Mouse (Mus musculus): Measurements from ENCODE around the gene Eng. TPM values are rescaled to one million over a fixed set of nuclear protein-coding genes. Genes with fewer than 3 reads are reported as not detected.
A peak's percentile ranks its signal among the peaks of the same experiment; 100 is the strongest.

The Eng gene
- polyA plus RNA-seq, 1 experiment from 2014 or later = 33.0 TPM

DNA sequence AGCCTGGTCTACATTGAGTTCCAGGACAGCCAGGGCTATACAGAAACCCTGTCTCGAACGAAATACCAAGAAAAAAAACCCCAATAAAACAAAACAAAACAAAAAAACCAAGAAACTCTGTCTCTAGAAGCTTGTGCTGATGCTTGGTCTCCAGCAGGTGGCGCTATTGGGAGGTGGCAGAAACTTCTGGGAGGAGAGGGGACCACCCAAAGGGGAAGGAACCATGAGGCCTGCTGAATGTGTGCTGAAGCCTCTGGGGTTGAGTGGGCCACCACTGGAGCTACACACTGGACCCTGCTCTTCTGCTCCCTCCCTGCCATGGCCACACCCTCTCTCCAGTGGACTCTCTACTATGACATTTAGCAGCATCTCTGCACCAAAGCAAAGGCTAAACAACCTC lies 62.2 kb downstream of the Eng start:
- H3K27ac ChIP-seq = no peak overlapping the region
- no peaks in the 10 kb centered on the region for H3K9me3 ChIP-seq
- H3K4me2 ChIP-seq (replicated peaks) = no peak overlapping the region
- no peak for ATAC-seq (ENCODE audit: low FRiP score, low read depth)
- 40% methylated on average over 3 of the region's 3 CpGs for WGBS
- H3K9ac ChIP-seq = no peak overlapping the region
- no peak overlapping the region for H3K4me3 ChIP-seq
- H3K36me3 ChIP-seq = peaks cover 70% of the 10 kb centered on the region
- no peaks in the 10 kb centered on the region for H3K27me3 ChIP-seq (replicated peaks)
- H3K4me1 ChIP-seq = peaks cover 12% of the 10 kb centered on the region

- Histone ChIP-seq H3K4me3 (no peak overlapping the region), H3K36me3 (peaks cover 61% of the 10 kb centered on the region), H3K9ac (no peak overlapping the region), H3K4me2 (replicated peaks) (no peak overlapping the region), H3K9me3 (no peaks in the 10 kb centered on the region), H3K27ac (no peak overlapping the region), H3K4me1 (peaks cover 22% of the 10 kb centered on the region), H3K27me3 (replicated peaks) (no peaks in the 10 kb centered on the region)
- no peak for ATAC-seq (ENCODE audit: low FRiP score, low read depth)
- WGBS = 94% methylated on average over 20 of the region's 20 CpGs
Measured at GRCm38 (mm10) chr2:32709521-32710137, 63.2 kb downstream of the Eng start.

GRCm38 (mm10) chr2:32710425-32710824 lies 64.0 kb downstream of the Eng start:
- H3K4me1 ChIP-seq = peaks cover 24% of the 10 kb centered on the region
- 87% methylated on average over 5 of the region's 5 CpGs for WGBS
- no peaks in the 10 kb centered on the region for H3K9me3 ChIP-seq
- ATAC-seq (ENCODE audit: low FRiP score, low read depth) = no peak
- H3K27ac ChIP-seq = no peak overlapping the region
- H3K4me3 ChIP-seq = no peak overlapping the region
- peaks cover 53% of the 10 kb centered on the region for H3K36me3 ChIP-seq
- H3K27me3 ChIP-seq (replicated peaks) = no peaks in the 10 kb centered on the region
- no peak overlapping the region for H3K4me2 ChIP-seq (replicated peaks)
- H3K9ac ChIP-seq = no peak overlapping the region

DNA sequence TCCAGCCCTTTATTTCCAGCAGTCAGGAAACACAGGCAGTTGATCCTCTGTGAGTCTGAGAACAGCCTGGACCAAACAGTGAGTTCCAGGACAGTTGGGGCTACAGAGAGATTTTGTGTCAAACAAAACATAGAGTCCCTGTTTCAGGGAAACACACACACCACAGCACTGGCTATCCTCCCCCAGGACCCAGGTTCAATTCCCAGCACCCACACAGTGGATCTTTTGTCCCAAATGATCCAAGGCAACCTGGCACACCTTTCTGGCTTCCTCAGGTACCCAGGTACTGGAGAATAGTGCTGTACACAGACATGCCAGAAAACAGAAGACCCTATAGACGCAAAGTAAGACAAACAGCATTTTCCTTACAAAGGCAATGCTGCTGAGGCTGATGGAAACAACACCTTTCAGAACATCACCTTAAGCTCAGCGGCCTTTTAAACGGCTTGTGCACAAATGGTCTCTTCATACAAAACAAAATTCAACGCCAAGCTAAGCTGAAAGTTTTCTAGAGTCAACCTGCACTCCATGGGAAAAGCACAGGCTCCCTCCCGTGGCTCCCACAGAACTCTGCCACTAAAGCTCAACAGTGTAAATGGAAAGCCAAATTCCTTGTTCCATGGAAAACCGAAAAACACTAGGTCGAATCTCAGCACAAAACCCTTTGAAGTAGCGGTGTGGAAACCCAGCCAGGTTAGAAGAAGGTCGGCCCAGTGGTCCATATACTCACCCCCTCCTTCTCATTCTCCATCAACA lies 65.1 kb downstream of the Eng start:
- Histone ChIP-seq H3K27ac (no peak overlapping the region), H3K9me3 (no peaks in the 10 kb centered on the region), H3K9ac (peak overlapping the region; percentile 90), H3K36me3 (peaks cover 43% of the 10 kb centered on the region), H3K27me3 (replicated peaks) (no peaks in the 10 kb centered on the region), H3K4me3 (peak overlapping the region; percentile 93), H3K4me2 (replicated peaks) (peak overlapping the region; percentile 93), H3K4me1 (peaks cover 24% of the 10 kb centered on the region)
- no peak for ATAC-seq (ENCODE audit: low FRiP score, low read depth)
- 30% methylated on average over 9 of the region's 9 CpGs for WGBS

DNA sequence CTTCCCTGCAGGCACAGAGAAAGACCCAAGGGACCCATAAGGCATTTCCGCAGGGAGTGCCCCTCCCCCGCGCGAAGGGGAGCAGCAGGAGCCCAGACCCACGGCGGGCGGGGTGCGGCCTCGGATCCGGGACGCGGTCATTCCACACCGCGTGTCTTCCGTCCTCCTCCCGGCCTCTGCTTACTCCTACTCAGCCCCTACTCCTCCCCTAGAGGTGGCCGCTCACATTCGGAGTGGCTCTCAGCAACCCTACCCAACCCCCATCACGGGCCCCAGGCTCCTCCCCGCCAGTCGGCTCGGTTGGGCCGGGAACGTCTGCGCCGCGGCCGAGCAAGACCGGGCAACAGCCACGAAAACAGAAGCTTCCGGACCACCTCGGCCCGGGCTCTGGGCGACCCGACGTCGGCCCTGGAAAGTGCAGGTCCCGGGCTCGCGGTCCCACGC lies 65.7 kb downstream of the Eng start:
- peak; percentile 53 for ATAC-seq (ENCODE audit: low FRiP score, low read depth)
- H3K9ac ChIP-seq = peak overlapping the region; percentile 90
- peaks cover 36% of the 10 kb centered on the region for H3K36me3 ChIP-seq
- H3K27me3 ChIP-seq (replicated peaks) = no peaks in the 10 kb centered on the region
- WGBS = under 1% methylated on average over 41 of the region's 41 CpGs
- H3K27ac ChIP-seq = 0 out of 2 replicates have a peak overlapping the region, but pooled peaks have one; percentile 97
- H3K9me3 ChIP-seq = no peaks in the 10 kb centered on the region
- peaks cover 24% of the 10 kb centered on the region for H3K4me1 ChIP-seq
- H3K4me3 ChIP-seq = peak overlapping the region; percentile 93
- peak overlapping the region; percentile 93 for H3K4me2 ChIP-seq (replicated peaks)

GRCm38 (mm10) chr2:32712586-32712933 lies 66.2 kb downstream of the Eng start:
- Histone ChIP-seq H3K4me3 (peak overlapping the region; percentile 93), H3K27ac (peak overlapping the region; percentile 97), H3K36me3 (peaks cover 33% of the 10 kb centered on the region), H3K4me2 (replicated peaks) (peak overlapping the region; percentile 93), H3K9ac (peak overlapping the region; percentile 90), H3K4me1 (peaks cover 24% of the 10 kb centered on the region), H3K27me3 (replicated peaks) (no peaks in the 10 kb centered on the region), H3K9me3 (no peaks in the 10 kb centered on the region)
- peak; percentile 91 for ATAC-seq (ENCODE audit: low FRiP score, low read depth)
- WGBS = 1% methylated on average over 42 of the region's 44 CpGs

- Histone ChIP-seq H3K4me3 (peak within 1 kb of the TSS; percentile 93), H3K9ac (peak within 1 kb of the TSS; percentile 90), H3K4me1 (peaks cover 24% of the 10 kb centered on the region), H3K27ac (peak within 1 kb of the TSS; percentile 97), H3K9me3 (no peaks in the 10 kb centered on the region), H3K27me3 (replicated peaks) (no peaks in the 10 kb centered on the region), H3K4me2 (replicated peaks) (peak within 1 kb of the TSS; percentile 93), H3K36me3 (peaks cover 27% of the 10 kb centered on the region)
- peak; percentile 81 for ATAC-seq (ENCODE audit: low FRiP score, low read depth)
- 0% methylated on average over 60 of the region's 79 CpGs for WGBS
Measured at GRCm38 (mm10) chr2:32712934-32713817, 66.8 kb downstream of the Eng start, which contains the start of gene Cdk9. Gene Cdk9 (minus strand): TSS chr2:32713076.

- no peak for ATAC-seq (ENCODE audit: low FRiP score, low read depth)
- peak overlapping the region; percentile 93 for H3K4me2 ChIP-seq (replicated peaks)
- H3K4me1 ChIP-seq = peaks cover 31% of the 10 kb centered on the region
- peak overlapping the region; percentile 97; the same call in 1 of the 2 replicates for H3K27ac ChIP-seq
- H3K9ac ChIP-seq = no peak overlapping the region
- peaks cover 15% of the 10 kb centered on the region for H3K36me3 ChIP-seq
- no peak overlapping the region for H3K4me3 ChIP-seq
- no peaks in the 10 kb centered on the region for H3K9me3 ChIP-seq
- no peaks in the 10 kb centered on the region for H3K27me3 ChIP-seq (replicated peaks)
- WGBS = 66% methylated on average over 11 of the region's 11 CpGs
Measured at GRCm38 (mm10) chr2:32714117-32714986, 68.0 kb downstream of the Eng start.

GRCm38 (mm10) chr2:32714987-32715425 lies 68.6 kb downstream of the Eng start:
- H3K27ac ChIP-seq = no peak overlapping the region
- H3K27me3 ChIP-seq (replicated peaks) = no peaks in the 10 kb centered on the region
- H3K9me3 ChIP-seq = no peaks in the 10 kb centered on the region
- 0 out of 2 replicates have a peak overlapping the region, but pooled peaks have one; percentile 1 for H3K4me2 ChIP-seq (replicated peaks)
- H3K4me3 ChIP-seq = no peak overlapping the region
- H3K4me1 ChIP-seq = peaks cover 31% of the 10 kb centered on the region
- ATAC-seq (ENCODE audit: low FRiP score, low read depth) = no peak
- no peak overlapping the region for H3K9ac ChIP-seq
- WGBS = 73% methylated on average over 4 of the region's 4 CpGs
- peaks cover 9% of the 10 kb centered on the region for H3K36me3 ChIP-seq

- Histone ChIP-seq H3K4me2 (replicated peaks) (no peak overlapping the region), H3K27ac (no peak overlapping the region), H3K36me3 (no peaks in the 10 kb centered on the region), H3K4me3 (no peak overlapping the region), H3K9ac (no peak overlapping the region), H3K27me3 (replicated peaks) (no peaks in the 10 kb centered on the region), H3K9me3 (no peaks in the 10 kb centered on the region), H3K4me1 (peaks cover 22% of the 10 kb centered on the region)
- 47% methylated on average over 9 of the region's 9 CpGs for WGBS
- no peak for ATAC-seq (ENCODE audit: low FRiP score, low read depth)
Measured at GRCm38 (mm10) chr2:32718761-32719160, 72.4 kb downstream of the Eng start.

DNA sequence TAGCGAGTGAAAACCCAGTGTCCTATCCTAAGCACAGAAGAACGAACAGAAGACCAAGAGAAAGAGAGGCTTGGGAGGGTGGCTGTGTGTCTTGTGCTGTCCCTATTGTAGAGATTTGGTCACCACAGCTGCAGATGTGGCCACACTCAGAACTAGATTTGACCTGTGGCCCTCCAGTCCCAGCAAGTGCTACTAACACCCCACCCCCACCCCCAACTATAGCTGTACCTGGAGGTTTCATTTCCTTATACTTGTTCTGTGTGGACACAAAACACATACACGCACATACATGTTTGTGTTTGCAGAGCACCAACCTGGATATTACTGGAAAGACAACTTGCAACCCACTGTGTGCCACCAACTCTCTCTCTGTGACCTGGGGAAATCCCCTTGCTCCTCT lies 73.7 kb downstream of the Eng start:
- H3K4me1 ChIP-seq = peaks cover 11% of the 10 kb centered on the region
- H3K9ac ChIP-seq = no peak overlapping the region
- no peak overlapping the region for H3K4me3 ChIP-seq
- ATAC-seq (ENCODE audit: low FRiP score, low read depth) = no peak
- H3K36me3 ChIP-seq = no peaks in the 10 kb centered on the region
- H3K27ac ChIP-seq = no peak overlapping the region
- H3K4me2 ChIP-seq (replicated peaks) = no peak overlapping the region
- 86% methylated on average over 3 of the region's 3 CpGs for WGBS
- no peaks in the 10 kb centered on the region for H3K27me3 ChIP-seq (replicated peaks)
- H3K9me3 ChIP-seq = no peaks in the 10 kb centered on the region

All from neural tube, embryonic 12.5 days (tissue).